Mouse (Mus musculus): Measurements from ENCODE around the gene Tmem82.

DNA sequence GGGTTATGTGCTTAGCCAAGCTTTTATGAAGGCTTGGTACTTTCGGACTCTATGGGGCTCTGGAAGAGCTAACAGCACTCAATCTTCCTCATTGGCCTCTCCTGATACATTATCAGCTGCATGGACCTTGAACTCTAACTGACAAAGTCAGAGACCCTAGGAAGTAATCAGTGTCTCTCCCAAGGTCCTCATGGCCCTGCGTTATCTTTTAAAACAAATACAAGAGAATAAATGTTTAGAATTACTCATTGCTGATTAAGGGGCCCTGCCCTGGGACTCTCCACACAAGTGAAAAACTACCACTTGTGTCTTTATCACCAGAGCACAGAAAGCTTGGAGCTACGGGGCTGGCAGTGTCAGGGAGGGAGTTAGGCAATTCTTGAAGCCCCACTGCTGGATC is 39.6 kb downstream of the Tmem82 start:
- TF ChIP-seq CTCF (IDR thresholded peaks at IDR 0.05; ENCODE audit: control insufficient read depth, insufficient read depth, low read length) (no peak), POLR2A (IDR thresholded peaks at IDR 0.05; ENCODE audit: borderline replicate concordance, control insufficient read depth, low read depth, low read length) (no peak)
